Mouse (Mus musculus) cerebellum, postnatal 36 days (tissue): Measurements from ENCODE around the gene Agt.

Experiments
- DNase-seq, 2 experiments: peaks; one replicate each; pipeline ENCODE4 v3.0.0; 2021 to 2022; ENCODE audit warnings: mixed read lengths in 2 of 2

Agt gene

DNA sequence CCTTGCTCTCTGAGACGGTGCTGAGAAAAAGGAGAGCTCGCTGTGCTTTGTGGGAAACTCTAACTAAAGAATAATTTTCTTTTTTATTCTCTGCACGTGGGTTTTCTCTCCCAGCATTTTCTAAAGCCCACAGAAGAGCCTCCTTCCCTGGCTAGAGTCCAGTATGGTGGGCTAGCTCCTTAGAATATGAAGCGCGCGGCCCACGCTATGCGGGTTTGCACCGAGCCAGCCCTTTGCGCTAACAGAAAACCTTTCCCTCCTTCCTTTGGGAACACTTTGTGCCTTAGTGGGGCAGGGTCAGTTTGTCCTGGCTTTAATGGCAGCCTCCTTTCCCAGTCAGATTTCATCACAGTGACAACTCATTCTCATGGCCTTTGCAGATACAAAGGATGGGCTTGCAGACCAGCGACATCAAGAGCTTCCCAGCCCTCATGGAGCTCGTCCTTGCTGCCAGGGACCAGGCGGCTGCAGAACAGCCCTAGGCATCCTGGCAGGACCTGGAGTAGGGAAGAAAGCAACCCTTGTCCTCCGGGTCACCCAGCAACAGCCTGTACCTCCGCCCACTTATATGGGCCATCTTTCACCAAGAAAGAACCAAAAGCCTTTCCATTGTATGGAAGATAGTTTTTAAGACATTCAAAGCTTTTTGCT is 18.4 kb downstream of the Agt start:
- peak in 1 of 2 experiments; percentile 10 for DNase-seq

DNA sequence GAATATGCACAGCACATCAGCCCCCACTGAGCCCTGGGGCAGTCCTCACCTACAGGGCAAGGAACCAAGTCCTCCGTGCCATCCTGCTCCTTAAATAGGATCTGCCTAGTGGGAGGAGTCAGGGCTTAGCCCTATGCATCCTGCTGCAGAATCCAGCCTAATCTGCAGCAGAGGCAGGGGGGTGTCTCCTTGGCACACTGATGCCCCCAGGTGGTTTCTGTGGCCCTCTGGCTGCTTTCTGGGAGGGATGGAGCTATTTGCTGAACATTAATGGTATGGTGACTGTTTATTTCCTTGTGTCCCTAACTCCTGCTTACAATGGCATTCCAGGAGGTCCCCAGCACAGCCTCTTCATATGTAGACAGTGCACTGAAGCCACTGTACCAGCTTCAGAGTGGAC is 21.3 kb downstream of the Agt start:
- no peak for DNase-seq

DNA sequence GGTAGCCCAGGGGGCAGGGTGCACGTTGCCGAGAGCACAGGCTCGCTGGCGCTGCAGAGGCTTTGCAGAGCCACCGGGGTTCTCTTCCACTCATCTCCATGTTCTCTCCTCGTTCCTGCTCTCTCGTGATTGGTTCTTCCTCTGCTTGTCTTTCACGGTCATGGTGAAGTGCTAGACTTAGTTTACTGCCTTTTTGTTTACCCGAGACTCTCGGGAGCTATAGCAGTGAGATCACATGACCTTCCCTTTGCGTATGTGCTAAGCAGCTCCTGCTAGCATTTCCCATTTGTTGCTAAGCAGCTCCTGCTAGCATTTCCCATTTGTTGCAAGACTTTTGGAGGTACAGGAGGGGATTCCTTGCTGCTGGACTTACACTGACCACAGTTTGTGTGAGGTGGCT is 22.2 kb downstream of the Agt start:
- DNase-seq = no peak

DNA sequence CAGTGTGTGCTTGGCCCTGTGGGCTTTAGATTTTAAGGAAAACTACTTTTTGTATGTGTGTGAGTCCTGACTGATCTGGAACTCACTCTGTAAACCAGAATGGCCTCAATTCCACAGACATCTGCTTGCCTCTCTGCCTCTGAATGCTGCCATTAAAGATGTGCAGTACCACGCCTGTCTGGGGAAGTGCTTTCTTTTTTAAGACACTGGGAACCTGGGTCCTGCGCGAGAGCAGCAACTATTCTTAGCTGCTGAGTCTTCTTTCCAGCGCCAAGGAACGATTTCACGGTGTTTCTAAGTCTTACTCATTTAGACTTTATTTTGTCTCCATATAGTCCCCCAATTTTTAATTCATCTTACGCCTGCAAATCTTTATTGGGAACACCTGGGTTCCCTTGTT is 22.7 kb downstream of the Agt start:
- DNase-seq = no peak

DNA sequence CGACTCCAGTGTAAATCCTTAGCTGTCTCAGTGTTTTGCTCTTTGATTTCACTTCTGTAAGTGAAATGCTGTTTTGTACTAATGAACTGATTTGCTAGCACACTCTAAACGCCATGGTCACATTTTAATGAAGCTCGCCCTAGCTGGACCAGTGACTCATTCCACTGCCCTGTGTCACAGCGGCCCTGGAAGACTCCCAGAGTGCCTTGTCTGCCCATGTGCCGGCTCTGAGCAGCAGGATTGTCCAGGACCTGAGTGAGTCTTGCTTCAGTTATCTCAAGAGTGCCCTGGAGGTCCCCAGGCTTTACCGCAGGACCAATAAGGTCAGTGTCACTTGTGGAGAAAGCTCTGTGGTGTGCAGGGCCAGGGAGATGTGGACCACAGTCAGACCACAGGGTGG is 23.1 kb downstream of the Agt start:
- DNase-seq = no peak

DNA sequence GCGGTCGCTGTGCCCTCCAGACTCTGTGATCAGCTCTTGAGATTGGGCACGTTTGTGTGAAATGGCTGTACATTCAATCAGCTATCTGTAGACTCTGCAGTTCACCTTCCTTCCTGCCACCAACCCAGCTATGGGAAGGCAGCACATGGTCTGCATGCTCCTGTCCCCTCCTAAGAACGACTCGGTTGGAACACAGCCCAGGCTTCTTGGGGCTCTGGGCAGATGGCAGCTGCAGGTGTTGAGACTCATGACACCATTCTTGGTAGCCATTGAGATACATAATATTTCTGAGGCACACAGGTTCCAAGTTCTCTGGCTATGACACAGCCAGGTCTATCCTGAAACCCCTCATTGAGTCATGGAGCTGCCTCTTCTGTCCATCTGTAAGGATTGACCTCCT is 26.2 kb downstream of the Agt start:
- DNase-seq = peak; percentile 38 to 46

DNA sequence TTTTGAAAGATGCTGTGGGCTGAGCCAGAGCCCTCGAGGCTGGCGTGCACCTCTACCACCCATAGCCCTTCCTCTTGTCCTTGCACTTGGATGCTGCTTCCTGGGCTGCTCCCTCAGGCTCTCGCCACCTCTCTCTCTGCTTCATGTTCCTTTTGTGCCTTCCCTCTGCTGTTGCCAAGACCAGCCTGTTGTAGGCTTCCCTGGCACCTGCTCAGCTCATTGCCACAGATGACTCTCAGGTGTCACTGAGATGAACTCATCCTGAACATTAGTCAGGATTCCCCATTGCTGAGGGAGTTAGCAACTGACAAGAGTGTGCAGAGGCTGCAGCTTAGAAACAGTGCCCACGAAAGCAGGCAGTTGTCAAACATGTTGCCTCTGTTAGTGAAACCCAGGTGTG is 27.5 kb downstream of the Agt start:
- peak; percentile 70 for DNase-seq

DNA sequence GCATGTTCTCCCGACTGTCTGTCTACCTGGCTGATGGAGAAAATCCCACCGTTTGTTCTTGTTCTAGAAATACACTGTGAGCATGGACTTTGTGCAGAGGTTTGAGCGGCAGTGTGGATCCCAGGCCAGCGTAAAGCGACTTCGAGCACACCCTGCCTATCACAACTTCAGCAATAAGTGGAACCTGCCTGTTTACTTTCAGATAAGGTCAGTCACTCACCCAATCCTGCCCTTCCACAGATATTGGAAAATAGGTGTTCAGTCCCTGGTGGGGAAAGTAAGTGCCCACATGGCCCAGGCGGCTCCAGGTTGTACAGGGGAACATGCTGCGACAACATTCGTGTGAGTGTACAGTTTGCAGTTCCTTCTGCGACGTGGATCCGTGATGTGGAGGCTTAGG is 28.6 kb downstream of the Agt start:
- DNase-seq = no peak

DNA sequence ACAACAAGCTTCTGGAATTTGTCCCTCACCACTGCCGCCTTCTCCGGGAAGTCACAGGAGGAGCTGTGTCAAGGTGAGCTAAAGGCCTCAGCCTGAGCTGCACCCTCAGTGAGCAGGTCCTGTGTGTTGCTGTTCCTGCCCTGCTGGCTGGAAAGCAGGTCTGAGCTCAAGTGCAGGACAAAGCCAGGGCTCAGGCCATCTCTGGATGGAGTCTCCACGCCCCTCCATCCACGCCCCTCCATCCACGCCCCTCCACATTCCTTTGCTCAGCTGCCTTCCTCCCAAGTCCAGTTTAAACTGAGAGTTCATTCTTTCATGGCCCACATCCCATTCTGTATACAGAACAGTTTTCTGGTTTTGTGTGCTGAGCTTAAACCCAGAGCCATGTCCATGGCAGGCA is 34.1 kb downstream of the Agt start:
- no peak for DNase-seq

DNA sequence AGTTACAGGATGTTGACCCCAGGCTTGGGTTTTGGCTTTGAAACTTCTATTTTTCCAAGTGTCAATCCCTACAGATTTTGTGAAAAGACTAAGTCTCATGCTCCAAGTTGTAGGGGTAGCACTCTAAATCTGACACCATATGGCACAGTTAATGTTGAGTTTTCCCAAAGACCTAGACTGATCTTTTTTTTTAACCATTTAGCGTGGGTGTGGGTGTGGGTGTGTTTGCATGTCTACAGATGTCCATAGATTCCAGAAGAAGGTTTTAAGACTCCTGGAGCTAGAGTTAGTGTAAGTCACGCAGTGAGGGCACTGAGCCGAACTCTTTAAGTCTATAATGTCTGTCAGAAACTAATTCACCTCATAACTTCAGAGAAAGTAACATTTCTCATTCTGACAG is 36.9 kb downstream of the Agt start:
- no peak for DNase-seq

DNA sequence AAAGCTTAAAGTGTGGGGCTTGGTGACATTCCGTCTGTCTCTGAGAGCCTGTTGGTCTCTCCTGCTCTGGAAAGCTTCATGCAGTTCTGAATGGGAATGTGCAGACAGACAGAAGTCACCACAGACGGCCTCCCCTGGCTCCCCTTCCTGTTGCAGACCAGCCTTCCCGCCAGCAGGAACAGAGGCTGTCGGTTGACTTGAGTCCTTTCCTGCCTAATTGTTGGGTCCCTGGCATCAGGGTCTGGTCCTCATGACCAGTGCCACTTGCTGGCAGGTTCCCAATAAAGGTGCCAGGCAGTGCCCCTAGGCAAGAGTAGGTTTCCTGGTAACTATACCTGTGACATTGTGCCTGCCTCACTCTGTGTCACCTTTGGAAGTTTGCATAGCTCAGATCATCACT is 38.5 kb downstream of the Agt start:
- DNase-seq = peak in 1 of 2 experiments; percentile 22

DNA sequence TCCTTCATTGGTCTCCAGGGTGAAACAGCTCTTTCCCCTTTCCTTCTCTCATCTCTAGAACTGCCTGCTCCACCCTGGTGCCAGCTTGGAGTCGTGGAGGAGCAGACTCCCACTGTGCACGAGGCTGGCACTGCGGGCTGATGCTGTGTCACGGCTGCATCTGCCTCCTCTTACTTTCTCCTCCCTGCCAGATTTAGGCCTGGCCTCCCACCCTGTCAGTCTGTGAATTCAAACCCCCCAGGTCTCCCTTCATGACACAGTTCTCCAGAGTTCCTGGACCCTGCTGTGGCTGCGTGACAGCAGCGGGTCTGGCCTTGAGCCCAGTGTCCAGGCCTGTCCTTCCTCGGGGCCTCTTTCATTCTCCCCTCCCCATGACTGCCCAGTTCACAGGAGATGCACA is 39.0 kb downstream of the Agt start:
- DNase-seq = peak; percentile 56 to 58

DNA sequence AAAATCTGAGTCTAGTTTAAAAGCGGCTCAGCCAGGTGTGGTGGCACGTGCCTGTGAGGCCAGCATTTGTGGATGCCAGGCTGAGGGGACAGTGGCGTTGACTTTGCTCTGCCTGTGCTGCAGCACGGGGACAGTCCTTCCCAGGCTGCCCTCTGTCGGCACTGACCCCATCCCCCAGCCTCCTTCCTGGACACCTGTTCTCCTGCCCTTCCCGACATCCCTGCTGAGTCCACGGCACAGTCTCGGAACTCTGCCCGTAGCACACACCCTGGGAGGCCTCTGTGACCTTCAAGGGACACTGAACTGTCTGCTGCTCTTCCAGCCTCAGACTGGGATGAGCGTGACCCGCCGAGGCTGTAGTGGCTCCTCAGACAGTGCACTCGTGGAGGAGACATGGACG is 39.4 kb downstream of the Agt start:
- DNase-seq = peak; percentile 81 to 84

DNA sequence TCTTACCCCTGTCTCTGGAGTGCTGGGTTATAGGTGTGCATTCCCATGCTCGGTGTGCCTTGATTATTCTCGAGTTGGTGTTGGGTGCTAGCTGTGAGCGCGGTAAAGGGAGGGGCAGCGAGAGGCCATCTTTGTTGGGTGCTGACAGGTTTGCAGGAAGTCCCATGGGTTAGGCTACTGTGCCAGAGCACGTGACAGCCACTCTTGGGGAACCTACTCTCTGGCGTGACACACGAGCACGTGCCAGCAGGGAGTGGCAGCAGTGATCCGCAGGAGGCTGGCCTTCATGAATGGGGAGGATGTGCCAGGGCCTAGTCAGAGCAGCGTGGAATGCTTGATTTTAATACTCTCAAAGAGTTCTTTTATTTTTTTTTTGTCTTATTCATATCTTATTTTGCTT is 43.2 kb downstream of the Agt start:
- no peak for DNase-seq

DNA sequence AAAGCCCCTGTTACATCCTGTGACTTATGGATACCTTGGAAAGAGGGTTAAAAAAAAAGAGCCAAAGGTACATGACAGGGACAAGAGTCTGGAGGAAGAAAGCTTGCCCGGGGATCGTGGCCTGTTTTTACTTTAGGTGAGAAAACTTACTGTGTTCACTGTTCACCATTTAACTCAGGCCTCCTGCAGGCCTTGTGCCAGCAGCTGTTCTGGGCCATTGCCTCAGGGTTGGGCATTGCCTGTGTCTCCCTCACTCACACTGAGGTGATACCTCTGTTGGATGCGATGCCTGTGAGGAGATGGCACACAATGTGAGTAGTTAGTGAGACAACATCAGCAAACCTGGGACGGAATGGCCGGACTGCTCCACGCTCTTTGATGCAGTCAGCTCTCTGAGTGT is 47.6 kb downstream of the Agt start:
- no peak for DNase-seq

DNA sequence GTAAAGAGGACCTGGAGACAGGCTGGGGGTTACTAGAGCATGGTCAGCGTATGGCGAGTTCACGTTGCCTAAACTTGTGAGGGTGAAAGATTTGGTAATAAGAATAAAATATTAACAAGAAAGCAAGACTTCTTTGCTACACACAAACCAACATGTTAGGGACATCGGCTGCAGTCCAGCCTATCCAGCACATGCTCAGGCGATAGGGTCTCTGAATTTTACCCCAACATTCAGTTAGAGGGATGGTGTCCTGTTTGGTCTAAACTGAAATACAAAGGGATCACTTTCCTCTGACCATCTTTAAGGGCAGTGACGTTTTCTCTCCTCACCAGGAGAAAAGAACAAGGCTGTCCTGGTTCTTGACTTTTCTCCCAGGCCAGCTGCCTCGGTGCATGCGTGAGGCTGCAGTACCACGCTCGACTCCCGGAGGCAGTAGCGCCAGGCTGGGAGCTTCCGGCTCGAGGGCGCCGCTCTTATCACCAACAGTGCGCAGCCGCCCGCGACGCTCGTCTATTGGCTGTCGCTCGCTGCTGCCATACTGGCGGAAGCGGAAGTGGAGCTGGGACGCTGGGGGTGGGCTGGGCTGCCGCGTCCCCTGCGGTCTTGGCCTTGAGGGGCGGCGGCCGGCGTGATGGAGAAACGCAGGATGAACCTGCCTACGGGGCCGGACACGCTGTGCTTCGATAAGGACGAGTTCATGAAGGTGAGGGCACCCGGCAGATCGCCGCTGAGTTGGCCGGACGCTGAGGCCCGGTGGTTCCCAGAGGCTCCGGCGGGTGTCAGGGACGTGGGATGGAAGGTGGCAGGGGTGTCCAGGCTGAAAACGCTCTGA is 49.0 kb downstream of the Agt start, which contains the start of gene Cog2:
Gene Cog2 (plus strand): TSS at position 519 of the 832 bp plus-strand sequence.
- DNase-seq = peak; percentile 92 to 93

DNA sequence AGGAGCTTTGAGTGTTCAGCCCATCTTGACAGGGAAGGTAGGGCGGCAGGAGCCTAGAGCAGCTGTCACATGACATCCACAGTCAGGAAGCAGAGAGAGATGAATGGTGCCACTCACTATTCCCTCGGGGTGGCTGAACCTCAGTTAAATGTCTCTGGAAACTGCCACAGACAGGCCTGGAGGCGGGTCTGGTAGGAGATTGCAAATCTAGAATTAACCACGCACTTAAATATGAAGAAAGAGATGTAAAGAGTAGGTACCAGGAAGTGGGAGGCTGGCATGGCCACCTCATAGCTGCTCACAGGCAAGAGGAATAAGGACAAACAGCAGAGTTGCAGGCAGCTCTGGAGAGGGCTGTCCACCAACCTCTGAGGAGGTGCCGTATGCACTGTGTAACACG is 52.4 kb downstream of the Agt start:
- DNase-seq = no peak

DNA sequence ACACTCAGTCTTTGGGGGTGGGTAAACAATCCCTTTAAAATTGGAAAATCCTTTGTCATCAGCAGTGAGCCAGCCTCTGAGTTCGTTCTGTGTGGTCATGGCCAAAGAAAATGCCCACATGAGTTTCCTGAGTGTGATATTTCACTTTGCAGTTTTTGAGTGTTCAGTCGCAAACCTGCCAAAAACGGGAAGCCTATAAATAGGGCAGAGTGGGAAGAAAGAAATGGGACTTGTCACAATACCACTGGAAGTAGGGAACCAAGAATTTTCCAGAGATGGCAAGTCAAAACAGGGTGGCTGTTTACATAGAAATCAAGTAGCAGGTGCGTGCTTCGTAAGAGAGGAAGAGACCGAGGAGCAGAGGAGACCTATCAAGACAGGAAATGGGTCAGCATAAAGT is 53.0 kb downstream of the Agt start:
- DNase-seq = no peak

DNA sequence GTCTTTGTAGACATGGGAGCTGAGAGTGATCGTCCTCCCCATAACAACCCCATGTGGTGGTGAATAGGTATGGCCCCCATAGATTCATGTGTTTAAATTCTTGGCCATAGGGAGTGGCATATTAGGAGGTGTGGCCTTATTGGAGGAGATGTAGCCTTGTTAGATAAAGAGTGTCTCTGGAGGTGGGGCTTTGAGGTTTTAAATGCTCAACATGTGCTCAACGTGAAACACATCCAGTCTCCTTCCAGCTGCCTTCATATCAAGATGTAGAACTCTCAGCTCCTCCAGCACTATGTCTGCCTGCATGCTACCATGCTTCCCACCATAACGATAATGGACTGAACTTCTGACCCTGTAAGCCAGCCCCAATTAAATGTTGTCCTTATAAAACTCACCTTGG is 53.5 kb downstream of the Agt start:
- DNase-seq = no peak

DNA sequence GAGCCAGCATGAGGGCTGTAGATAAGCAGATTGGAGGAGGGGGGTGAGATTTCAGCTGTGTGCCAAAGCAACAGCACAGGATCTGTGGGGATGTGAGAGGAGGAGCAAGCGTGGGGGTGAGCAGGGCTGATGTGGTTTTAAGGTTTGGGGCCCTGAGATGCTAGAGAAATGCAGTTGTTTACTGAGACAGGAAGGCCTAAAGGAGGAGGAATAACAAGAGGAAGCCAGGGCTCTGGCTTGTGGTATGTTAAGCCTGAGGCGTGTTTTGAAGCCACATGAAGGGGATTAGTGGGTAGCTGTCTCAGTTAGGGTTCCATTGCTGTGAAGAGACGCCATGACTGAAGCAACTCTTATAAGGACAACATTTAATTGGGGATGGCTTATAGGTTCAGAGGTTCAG is 60.4 kb downstream of the Agt start:
- DNase-seq = no peak

DNA sequence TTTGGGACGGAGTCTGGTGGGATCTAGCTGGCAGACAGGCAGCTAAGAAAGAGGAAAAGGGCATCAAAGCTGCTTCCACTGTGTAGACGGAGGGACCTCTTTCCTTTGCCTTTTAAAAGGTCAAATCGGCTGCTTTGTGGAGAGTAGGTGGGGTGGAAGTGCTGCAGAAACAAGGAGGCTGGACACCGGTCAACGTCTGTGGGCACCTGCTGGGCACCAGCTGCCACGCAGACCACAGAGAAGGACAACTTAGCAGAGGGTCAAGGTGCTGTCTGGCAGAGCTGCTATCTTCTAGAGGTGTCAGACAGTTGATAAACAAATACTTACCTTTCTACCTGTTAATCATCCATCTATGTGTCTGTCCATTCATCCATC is 61.2 kb downstream of the Agt start:
- DNase-seq = peak; percentile 69 to 70

DNA sequence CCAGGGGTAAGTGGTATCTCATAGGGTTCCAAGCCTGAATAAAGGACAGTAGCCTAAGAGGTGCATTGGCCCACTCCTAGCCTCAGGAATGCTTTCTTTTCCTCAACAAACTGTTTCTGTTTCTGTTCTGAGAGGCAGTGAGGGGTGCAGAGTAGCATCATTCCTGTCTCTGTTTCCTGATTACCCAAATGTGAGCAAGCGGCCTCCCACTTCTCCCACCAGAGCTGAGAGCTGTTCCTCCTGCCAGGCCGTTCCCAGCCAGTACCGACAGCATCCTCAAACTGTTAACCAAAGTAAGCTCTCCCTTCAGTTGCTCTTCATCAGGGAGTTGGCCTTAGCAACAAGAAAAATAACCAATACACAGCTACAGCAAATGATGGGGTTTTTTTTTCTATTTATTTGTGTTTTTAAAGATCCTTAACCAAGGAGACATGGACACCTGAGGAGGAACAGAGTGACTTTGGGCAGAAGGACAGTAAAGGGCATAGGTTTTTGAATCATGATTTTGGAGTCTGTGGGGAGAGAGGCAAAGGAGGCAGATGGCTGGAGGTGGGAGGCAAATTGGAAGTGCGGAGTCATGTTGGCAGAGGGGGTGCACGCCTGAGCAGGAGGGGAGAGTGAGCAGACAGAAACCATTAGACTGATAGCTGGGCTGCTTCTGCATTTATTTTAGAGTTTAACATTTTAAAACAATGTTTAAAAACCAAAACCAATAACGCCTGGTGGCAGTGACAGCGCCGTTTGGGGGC is 61.8 kb downstream of the Agt start:
- peak; percentile 50 to 77 for DNase-seq
